Mouse (Mus musculus) heart, embryonic 11.5 days (tissue): ENCODE measurements around the gene Eif4g2. TPM values are rescaled to one million over a fixed set of nuclear protein-coding genes. Genes with fewer than 3 reads are reported as not detected.

Source experiments
- ATAC-seq: fragments of 200-750 bp; cut with Nextera tagmentation; replicated peaks from 2 replicates; pipeline ENCODE4 v1.8.0; 2017; ENCODE audit warnings: moderate library complexity; ENCODE audit not compliant: insufficient number of reproducible peaks, low FRiP score, low TSS enrichment
- H3K27ac ChIP-seq: fragments of 300-500 bp; sonication (generic); 2 replicates; pipeline ENCODE4 v1.5.1; 2014; ENCODE audit warnings: mild to moderate bottlenecking, low read depth, low read length
- H3K27me3 ChIP-seq: fragments of 300-500 bp; sonication (generic); 2 replicates; pipeline ENCODE4 v1.6.1; 2014; ENCODE audit warnings: mild to moderate bottlenecking, low read length, mixed read lengths; ENCODE audit not compliant: control insufficient read depth, insufficient read depth
- H3K36me3 ChIP-seq: fragments of 300-500 bp; sonication (generic); 2 replicates; pipeline ENCODE4 v1.6.1; 2014; ENCODE audit warnings: mild to moderate bottlenecking, low read length, moderate library complexity, mixed read lengths; ENCODE audit not compliant: control insufficient read depth, insufficient read depth
- H3K4me1 ChIP-seq: fragments of 300-500 bp; sonication (generic); 2 replicates; pipeline ENCODE4 v1.6.1; 2014; ENCODE audit warnings: low read length; ENCODE audit not compliant: control insufficient read depth, insufficient read depth
- H3K4me2 ChIP-seq: fragments of 300-500 bp; sonication (generic); 2 replicates; pipeline ENCODE4 v1.6.1; 2014; ENCODE audit warnings: mild to moderate bottlenecking, moderate library complexity
- H3K4me3 ChIP-seq: fragments of 300-500 bp; sonication (generic); 2 replicates; pipeline ENCODE4 v1.5.1; 2014; ENCODE audit warnings: low read depth, low read length
- H3K9ac ChIP-seq: fragments of 300-500 bp; sonication (generic); 2 replicates; pipeline ENCODE4 v1.6.1; 2014; ENCODE audit warnings: mild to moderate bottlenecking, low read depth, low read length, moderate library complexity
- H3K9me3 ChIP-seq: fragments of 300-500 bp; sonication (generic); replicated peaks from 2 replicates; pipeline ENCODE4 v1.6.1; 2016; ENCODE audit warnings: low read length; ENCODE audit not compliant: control insufficient read depth
- whole genome bisulfite sequencing: fragments of 180-500 bp; shearing (Covaris S2); extraction: QIAGEN DNeasy Blood & Tissue Kit; methylation state at CpG from one replicate; pipeline ENCODE4 v1.1.7; 2014; ENCODE audit not compliant: insufficient replicate concordance; 5-methylcytosine and 5-hydroxymethylcytosine counted together
- polyA plus RNA-seq: library from polyadenylated mRNA; unstranded; fragments of >200 nt; fragmentation: Nextera tagmentation; extraction: Ambion mirVana; gene quantifications from 2 replicates; pipeline ENCODE4 v1.2.1, GENCODE M21; 2014

The Eif4g2 gene
- polyA plus RNA-seq, result 884 and 1,030 TPM in 2 replicates

GRCm38 (mm10) chr7:111082822-111083732, at the start of gene Eif4g2:
Gene Eif4g2, minus strand, starts transcription at chr7:111083030.
- peak within 1 kb of the TSS; percentile 100 for H3K27ac ChIP-seq
- peaks cover 9% of the 10 kb centered on the region for H3K4me1 ChIP-seq
- H3K4me2 ChIP-seq, result peak within 1 kb of the TSS; percentile 82
- peak within 1 kb of the TSS; percentile 100 for H3K9ac ChIP-seq
- under 1% methylated on average over 70 of the region's 70 CpGs for WGBS
- no peaks in the 10 kb centered on the region for H3K27me3 ChIP-seq
- no peaks in the 10 kb centered on the region for H3K9me3 ChIP-seq
- ATAC-seq, result peak; percentile 98
- H3K4me3 ChIP-seq, result peak within 1 kb of the TSS; percentile 97
- peaks cover 22% of the 10 kb centered on the region for H3K36me3 ChIP-seq

- 47% methylated on average over 2 of the region's 2 CpGs for WGBS
- Histone ChIP-seq H3K4me3 (no peak overlapping the region), H3K9ac (no peak overlapping the region), H3K4me1 (peaks cover 16% of the 10 kb centered on the region), H3K27ac (no peak overlapping the region), H3K27me3 (no peaks in the 10 kb centered on the region), H3K36me3 (no peaks in the 10 kb centered on the region), H3K4me2 (no peak overlapping the region), H3K9me3 (no peaks in the 10 kb centered on the region)
- no peak for ATAC-seq
These were observed 49.8 kb upstream of the Eif4g2 start for GRCm38 (mm10) chr7:111132596-111132995.

GRCm38 (mm10) chr7:111126636-111127395, 44.0 kb upstream of the Eif4g2 start:
- Histone ChIP-seq H3K9ac (no peak overlapping the region), H3K36me3 (no peaks in the 10 kb centered on the region), H3K9me3 (no peaks in the 10 kb centered on the region), H3K4me3 (no peak overlapping the region), H3K4me1 (no peaks in the 10 kb centered on the region; the same call in none of the 2 replicates), H3K27ac (no peak overlapping the region), H3K27me3 (no peaks in the 10 kb centered on the region), H3K4me2 (no peak overlapping the region)
- WGBS, result 62% methylated on average over 3 of the region's 3 CpGs
- no peak for ATAC-seq

GRCm38 (mm10) chr7:111123761-111124546, 41.1 kb upstream of the Eif4g2 start:
- no peak overlapping the region for H3K4me2 ChIP-seq
- no peaks in the 10 kb centered on the region for H3K36me3 ChIP-seq
- peaks cover 6% of the 10 kb centered on the region for H3K4me1 ChIP-seq
- WGBS, result 92% methylated on average over 2 of the region's 2 CpGs
- no peaks in the 10 kb centered on the region for H3K27me3 ChIP-seq
- no peak for ATAC-seq
- no peaks in the 10 kb centered on the region for H3K9me3 ChIP-seq
- H3K27ac ChIP-seq, result no peak overlapping the region
- no peak overlapping the region for H3K9ac ChIP-seq
- no peak overlapping the region for H3K4me3 ChIP-seq

- H3K4me3 ChIP-seq, result peak overlapping the region; percentile 59
- no peaks in the 10 kb centered on the region for H3K27me3 ChIP-seq
- peak overlapping the region; percentile 87 for H3K4me2 ChIP-seq
- peak overlapping the region; percentile 84 for H3K9ac ChIP-seq
- peak; percentile 99 for ATAC-seq
- WGBS, result under 1% methylated on average over 44 of the region's 44 CpGs
- H3K27ac ChIP-seq, result peak overlapping the region; percentile 93
- peaks cover 6% of the 10 kb centered on the region for H3K4me1 ChIP-seq
- no peaks in the 10 kb centered on the region for H3K9me3 ChIP-seq
- H3K36me3 ChIP-seq, result 0 out of 2 replicates have a peak, but pooled peaks cover 2% of the 10 kb centered on the region
These were observed 39.8 kb upstream of the Eif4g2 start for GRCm38 (mm10) chr7:111122531-111123130.

GRCm38 (mm10) chr7:111122084-111122530, 39.3 kb upstream of the Eif4g2 start:
- Histone ChIP-seq H3K4me2 (peak overlapping the region; percentile 87), H3K9ac (peak overlapping the region; percentile 84), H3K4me3 (peak overlapping the region; percentile 59), H3K9me3 (no peaks in the 10 kb centered on the region), H3K4me1 (peaks cover 6% of the 10 kb centered on the region), H3K27me3 (no peaks in the 10 kb centered on the region), H3K36me3 (0 out of 2 replicates have a peak, but pooled peaks cover 2% of the 10 kb centered on the region), H3K27ac (peak overlapping the region; percentile 93)
- under 1% methylated on average over 34 of the region's 34 CpGs for WGBS
- peak; percentile 87 for ATAC-seq

- peak overlapping the region; percentile 87 for H3K4me2 ChIP-seq
- no peaks in the 10 kb centered on the region for H3K27me3 ChIP-seq
These were observed 38.7 kb upstream of the Eif4g2 start for GRCm38 (mm10) chr7:111121522-111121921.

More at GRCm38 (mm10) chr7:111121522-111121921, 38.7 kb upstream of the Eif4g2 start:
- Histone ChIP-seq H3K9ac (peak overlapping the region; percentile 84), H3K4me1 (peaks cover 6% of the 10 kb centered on the region), H3K9me3 (no peaks in the 10 kb centered on the region), H3K4me3 (peak overlapping the region; percentile 59), H3K36me3 (0 out of 2 replicates have a peak, but pooled peaks cover 2% of the 10 kb centered on the region), H3K27ac (peak overlapping the region; percentile 93)
- no peak for ATAC-seq
- WGBS, result 52% methylated on average over 9 of the region's 9 CpGs
